Mouse (Mus musculus) cerebellum, postnatal 4 days (tissue): ENCODE results near the gene Egfl8.

Experiments used
- DNase-seq, 2 experiments: peaks; one replicate each; pipeline ENCODE4 v3.0.0; 2022; ENCODE audit warnings: low spot score in 2 of 2, mixed read lengths in 1 of 2

The Egfl8 gene

DNA sequence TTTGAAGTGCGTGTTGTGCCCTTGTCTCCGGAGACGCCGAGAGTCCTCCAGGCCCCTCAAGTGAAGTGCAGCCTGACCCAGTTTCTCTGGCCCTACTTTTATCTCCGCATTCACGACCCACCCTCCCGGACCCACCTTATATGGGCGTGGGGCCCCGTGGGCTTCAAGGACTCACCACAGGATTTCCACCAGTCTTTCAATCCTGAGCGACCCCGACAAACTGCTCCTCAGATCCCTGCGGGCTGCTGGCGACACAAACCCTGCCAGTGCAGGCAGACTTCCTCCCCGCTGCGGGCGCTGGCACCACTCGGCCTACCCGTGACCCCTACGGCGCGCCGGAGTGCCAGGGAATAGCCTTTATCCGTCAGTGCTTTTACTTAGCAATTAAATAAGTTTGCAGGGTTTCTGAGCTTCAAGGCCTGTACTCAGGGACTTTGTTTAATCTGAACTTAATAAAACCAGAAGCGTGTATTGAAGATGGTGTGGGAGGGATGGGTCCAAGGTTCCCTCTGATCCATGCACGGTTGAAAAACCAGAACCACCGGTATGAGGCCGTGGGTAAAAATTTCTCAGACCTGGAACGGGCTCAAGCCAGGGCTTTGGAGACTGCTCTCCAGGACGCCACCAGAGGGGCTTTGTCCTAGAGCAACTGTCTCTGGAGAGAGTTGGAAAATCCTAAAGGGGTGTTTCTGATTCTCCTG, 12.3 kb upstream of the Egfl8 start, which contains the start of gene Ppt2:
Gene Ppt2 (minus strand): TSS at position 568 of the 701 bp plus-strand sequence.
- DNase-seq: peak in 1 of 2 experiments; percentile 38

DNA sequence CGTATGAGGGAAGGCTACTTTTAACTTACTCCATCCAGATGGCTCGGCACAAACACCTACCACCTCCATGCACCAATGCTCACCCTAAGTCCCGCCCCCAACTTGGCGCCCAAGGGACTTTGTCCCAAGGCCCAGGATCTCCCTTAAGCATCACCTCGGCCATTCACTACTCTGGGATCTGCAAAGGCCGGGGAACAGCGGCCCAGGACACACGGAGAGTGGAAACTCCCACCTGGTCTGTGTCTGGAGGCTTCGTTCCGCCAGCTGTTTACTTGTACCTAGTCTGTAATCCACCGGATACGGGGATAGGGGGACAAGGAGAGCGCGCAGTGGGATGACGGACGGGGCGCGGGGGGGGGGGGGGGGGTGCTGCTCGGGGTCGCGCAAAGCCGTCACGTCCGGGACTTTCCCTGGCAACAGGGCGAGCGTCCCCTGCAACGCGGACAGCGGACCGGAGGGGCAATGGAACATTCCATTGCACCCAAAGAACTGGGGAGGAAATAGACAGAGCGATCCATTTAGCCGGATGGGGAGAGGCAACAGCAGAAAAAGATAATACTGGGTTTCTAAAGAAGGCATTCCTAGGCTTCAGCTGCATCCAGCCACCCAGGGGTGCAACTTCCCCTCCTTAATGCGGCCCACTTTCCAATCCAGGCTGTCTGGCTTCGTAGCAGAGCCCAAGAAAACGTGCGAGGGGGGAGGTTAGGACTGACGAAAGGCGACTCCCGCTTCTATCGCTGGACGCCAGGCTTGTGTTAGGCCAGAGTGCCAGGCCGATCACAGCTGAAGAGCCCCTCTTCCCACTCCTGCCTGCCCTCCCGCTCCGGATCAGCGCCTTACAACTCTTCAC, 11.5 kb upstream of the Egfl8 start:
- DNase-seq: peak; percentile 64 to 80

DNA sequence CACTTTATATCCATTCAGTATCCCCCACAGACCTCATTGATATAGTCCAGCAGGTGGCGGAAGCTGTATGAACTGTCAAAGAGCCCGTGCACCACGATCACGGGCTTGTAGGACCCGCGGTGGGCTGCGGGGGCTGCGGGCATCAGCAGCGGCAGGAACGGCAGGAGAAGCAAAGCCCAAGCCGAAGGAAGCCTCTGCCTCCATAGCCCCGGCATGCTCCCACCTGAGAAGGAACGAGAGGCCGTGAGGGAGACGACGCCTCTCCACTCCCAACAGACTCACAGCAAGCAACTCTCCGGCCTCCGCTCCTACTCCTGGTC, 11.0 kb upstream of the Egfl8 start:
- peak in 1 of 2 experiments; percentile 55 for DNase-seq

DNA sequence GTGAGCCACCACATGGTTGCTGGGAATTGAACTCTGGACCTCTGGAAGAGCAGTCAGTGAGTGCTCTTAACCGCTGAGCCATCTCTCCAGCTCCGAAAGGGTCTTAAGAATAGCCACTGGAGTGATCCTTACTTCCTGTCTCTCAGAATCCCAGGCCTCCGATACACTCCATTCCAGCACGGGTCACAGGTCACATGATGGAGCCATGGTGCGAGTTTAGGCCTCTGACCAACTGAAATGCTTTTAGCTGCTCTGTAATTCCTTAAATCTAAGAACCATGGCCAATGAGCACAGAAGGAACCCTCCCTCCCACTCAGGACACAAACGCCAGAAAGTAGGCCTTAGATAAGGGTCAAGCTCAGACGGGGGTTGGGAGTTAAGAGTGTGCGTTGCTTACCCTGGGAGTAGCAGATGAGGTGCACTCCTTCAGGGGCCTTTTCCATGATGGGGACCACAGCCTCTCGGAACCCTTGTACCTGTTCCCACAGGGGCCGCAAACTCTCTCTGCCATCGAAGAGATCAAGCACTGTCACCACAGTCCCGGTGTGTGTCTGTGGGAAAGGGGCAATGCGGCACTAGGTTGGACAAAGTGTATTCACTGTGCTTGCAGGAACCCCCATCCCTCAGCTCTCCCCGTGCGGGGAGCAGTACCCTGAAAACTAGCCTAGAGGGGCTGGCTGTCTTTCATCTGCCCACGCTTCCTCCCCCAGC, 10.4 kb upstream of the Egfl8 start:
- DNase-seq: no peak

DNA sequence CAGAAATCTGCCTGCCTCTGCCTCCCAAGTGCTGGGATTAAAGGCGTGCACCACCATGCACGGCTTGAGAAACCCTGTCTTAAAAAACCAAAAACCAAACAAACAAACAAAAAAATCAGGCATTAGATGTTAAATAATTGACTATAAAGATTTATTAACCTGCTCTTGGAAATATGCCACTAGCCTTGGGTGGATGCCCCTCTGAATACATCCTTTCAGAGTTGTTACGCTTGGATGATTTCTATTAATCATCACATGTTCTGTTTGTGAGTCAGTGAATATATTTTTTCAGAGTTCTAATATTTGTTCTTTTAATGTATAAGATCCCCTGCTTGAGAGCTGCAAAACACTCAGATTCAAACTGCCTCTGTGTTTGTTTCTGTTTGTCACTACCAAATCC, 9.2 kb upstream of the Egfl8 start:
- DNase-seq: no peak

DNA sequence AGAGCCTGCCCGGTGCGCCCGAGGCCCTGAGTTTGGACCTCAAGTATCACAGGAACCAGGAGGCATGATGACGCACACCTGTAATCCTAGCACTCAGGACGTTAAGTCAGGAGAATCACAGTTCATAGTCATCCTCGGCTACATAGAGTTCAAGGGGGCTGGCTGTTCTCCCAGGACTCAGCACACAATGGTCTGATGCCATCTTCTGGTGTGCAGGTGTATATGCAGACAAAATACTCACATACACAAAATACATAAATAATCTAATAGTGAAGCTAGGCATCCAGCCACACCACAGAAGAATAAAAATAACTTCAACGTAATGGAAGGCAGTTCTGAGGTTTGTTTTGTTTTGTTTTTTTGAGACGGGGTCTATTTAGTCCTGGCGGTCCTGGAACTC, 7.4 kb upstream of the Egfl8 start:
- DNase-seq: no peak

DNA sequence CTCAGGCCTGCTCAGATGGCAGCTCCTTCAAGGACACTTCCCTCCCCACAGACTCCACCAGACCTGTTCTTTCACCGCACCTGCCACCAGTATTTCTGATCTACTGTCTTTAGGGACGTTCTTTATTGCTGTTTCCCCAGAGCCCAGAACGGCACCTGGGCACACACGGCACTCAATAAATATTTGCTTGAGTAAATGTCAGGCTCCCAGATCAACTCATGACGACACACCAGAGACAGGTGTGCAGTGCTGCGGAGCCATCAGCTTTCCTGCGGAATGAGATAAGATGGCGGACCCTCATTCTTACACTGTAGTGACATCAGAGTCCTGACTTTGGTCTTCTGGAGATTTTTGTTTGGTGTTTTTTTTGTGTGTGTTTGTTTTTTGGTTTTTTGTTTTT, 5.2 kb upstream of the Egfl8 start:
- no peak for DNase-seq

DNA sequence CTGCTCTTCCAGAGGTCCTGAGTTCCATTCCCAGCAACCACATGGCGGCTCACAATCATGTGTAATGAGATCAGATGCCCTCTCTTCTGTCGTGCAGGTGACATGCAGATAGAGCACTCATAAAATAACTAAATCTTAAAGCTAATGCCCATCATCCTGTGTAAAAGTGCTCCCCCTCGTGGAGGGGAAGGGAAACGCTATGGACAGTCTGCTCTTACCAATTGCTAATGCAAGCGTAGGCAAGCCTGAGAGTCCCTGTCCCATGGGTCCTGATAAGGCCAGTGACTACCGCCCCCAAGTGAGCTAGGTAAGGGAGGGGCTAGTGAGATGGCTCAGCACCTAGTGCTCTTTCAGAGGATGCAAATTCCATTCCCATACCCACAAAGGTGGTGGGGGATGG, 3.2 kb upstream of the Egfl8 start:
- peak in 1 of 2 experiments; percentile 57 for DNase-seq

DNA sequence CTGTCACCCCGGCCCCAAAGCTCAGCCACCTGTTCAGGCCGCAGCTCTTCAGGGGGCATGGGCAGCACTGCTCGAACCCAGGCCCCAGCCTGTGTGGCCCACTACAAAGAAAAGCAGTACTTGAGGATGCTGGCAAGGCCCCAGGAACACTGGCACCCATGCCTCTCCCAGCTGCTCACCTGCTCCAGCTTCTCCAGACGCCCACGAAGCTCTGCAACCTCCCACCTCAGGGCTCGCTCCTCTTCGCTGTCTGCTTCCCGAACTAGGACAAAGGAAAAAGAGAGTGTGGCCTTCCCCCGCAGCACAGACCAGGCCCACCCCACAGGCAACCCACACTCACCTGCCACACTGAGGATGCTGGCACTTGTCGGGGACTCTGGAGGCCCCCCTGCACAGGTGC, 1.9 kb downstream of the Egfl8 start:
- no peak for DNase-seq

DNA sequence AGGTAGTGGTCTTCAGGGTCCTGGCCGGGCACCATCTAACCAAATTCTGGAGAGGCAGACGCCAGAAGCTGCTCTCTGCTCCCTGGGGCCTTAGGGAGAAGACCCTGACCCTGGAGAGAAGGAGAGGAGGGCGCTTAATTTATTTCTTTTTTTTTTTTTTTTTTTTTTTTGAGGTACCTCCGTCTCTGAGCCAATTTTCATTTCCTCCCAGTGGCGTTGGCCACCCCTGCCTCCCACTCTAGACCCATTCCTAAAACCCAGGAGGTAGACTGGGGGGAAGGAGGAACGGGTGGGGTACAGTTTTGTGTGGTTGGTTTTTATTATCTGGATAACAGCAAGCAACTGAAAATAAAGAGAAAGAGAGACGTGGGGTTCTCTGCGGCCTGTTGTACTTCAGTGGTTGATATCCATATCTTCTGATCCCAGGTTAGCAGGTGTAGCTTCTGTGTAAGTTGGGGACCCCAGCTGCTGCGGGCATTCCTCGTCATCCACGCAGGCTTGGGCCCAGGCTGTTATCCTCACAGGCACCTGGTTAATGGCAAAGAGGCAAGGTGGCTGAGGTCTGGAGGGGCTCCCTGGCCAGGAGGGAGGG, 2.6 kb downstream of the Egfl8 start:
- DNase-seq: no peak

DNA sequence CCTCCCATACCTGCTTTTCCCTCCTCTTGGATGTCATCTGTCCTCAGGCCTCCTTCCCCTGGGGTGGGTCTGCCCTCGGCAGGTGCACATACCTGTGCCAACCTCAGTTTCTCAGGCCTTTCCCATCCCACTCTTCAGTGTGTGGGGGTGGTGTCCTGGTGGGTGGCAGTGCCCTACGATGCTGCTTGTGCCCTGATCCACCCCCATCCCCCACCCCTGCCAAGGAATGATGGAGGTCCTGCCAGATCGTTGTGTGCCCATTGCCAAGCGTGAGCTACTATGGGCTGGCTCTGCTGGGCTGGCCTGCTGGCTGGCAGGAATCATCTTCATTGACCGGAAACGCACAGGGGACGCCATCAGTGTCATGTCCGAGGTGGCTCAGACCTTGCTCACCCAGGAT, 4.7 kb downstream of the Egfl8 start:
- no peak for DNase-seq

DNA sequence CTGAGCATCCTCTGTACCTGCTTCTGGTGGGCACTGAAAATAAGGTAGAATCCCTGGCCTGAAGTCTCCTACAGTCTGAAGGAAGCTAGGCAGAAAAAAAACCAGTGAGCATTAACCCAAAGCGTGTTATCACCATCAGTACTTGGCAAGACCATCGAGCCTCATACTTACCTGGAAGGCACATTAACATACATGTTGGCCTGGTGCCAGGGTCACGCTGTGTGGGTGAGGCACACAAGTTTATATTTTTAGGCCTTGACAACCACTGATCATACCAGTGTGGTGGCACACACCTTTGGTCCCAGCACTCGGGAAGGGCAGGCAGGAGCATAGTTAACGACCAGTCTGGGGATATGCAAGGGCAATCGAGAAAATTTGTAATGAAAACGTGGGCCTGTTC, 7.8 kb downstream of the Egfl8 start:
- DNase-seq: no peak

DNA sequence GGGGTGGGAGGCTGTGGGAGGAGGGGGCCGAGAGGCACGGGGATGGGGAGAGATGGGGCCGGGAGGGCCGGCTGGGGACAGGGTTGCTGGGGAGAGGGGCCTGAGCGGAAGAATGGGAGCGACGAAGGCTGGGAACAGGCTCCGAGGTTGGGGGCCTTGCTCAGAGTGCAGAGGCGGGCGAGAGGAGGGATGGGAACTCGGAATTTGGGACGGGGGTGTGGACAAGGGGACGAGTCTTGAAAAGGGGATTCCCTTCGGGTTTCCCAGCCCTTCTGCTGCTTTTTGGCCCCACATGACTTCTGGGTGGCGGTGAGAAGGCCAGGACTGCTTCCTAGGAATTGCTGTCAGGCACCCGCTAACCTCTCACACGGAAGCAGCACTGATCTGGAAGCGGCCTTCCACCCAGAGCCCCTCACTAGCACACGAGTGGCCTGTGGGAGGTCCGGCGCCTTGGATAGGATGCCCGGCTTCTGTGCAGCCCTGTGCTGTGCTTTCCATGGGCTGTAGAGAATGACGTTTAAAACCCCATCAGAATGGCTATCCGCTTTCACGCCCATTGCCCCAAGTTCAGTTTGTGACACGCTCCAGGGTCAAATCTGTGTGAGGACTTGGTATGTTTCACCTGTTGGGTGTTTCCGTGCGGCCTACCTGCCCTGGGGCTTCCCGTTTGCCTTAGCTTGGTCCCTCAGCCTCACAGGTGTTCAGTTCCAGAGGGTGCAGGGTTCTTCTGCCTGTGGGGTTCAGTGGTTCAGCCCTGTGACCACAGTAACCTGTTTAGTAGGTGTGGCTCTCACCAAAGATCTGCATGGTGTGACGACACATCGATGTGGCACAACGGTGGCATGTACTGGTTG, 9.4 kb downstream of the Egfl8 start:
- DNase-seq: peak in 1 of 2 experiments; percentile 45

DNA sequence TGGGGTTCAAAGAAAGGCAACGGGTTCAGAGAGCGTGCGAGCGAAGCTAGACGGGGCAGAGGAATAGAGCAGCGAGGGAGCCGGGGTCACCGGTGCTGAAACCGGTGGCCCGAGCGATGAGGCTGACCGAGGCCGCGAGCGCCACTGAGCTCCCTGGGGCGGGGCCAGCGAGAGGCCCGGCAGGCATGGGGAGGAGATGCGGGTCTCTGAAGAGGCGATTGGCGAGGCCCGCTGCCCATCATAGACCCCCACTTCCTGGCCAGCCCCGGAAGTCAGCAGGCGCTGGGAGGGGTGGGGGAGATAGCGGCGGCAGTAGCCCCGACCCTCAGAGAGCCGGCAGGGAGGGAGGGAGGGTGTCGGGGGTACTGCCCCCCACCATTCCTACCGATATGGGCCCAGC, 10.2 kb downstream of the Egfl8 start:
- peak; percentile 95 to 98 for DNase-seq

DNA sequence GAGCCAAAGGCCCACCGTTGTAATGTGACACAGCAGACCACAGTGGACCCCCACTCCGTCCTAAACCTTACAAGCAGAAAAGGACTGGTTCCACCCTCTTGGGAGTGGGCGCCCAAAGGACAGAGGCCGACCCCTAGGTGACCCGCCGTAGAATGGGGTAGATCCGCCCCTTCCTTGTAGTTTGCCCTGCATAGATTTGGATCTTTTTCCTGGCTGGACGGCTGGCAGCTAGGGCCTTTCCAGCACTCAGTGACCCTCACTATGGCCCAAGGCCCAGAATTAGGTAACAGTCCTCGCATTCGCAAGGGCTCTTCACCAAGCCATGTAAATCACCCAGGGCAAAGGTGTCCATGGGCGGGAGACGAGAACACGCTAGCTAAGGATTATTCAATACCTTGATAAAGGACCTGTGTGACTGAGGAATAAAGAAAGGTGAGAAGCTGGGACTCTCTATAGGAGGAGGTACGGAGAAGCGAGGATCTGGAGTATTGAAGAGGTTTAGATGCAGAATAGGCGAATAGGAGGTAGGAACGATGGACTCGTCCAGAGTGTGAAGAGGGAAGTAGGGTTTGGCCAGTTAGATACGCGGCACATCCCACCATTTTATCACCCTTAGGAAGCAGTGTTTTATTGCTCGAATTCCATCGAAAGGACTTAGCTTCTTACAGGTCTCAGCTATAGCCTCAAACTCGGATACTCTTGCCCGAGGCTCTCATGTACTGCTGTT, 11.1 kb downstream of the Egfl8 start:
- DNase-seq: peak in 1 of 2 experiments; percentile 41

DNA sequence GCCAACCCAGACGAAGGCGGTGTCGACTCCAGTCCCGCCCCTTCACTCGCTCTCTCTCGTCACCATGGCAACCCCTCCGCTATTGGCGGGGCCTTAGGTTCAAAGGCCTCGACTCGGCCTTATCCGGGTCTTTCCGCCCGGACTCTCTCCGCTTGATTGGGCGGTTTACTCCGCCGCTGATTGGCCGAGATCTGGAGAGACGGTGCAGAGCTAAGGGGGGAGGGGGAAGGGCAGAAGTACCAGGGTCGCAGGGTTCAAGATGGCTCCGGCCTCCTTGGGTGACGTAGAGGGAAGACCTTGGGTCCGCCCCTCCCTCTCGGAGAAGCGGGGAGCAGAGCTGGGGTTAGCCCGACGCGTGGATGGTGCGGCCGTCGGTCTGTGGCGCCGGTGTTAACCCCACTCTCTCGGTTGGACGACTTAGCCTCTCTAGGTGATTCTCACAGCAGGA, 11.7 kb downstream of the Egfl8 start, which contains the start of gene Agpat1:
Gene Agpat1 (plus strand): TSS at position 202 of the 448 bp plus-strand sequence.
- DNase-seq: peak; percentile 90 to 97

DNA sequence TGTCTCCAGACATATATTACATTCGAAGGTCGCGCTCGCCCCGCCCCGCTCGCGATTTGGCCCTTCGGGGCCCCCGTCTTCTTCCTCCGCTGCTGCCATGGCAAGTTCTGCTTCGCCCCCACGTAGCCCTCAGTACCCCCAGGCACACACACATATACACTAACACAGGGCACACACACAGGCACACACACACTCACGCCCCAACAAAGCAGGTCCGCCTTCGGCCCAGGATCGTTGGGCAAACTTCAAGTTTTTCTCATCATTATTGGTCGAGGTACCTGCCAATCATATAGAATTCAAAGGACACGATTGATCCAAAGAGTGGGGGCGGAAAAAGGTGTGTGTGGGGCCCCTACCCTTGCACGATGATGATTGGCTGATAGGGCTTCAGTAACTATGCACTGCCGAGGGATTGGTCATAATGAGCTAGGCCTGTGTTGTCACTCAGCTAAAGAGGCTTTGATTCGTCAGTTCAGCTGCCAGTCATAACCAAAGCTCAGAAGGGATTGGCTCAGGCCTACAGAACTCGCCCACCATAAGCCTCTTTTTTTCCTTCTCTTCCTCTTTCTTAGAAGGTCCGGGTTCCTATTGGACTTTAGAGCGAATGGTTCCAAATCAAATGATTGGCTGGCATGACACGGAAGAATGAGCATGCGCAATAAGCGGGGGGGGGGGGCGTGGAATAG, 12.3 kb downstream of the Egfl8 start, which contains the start of gene Rnf5:
Gene Rnf5 (minus strand): TSS at position 316 of the 686 bp plus-strand sequence.
- DNase-seq: peak; percentile 96 to 99

DNA sequence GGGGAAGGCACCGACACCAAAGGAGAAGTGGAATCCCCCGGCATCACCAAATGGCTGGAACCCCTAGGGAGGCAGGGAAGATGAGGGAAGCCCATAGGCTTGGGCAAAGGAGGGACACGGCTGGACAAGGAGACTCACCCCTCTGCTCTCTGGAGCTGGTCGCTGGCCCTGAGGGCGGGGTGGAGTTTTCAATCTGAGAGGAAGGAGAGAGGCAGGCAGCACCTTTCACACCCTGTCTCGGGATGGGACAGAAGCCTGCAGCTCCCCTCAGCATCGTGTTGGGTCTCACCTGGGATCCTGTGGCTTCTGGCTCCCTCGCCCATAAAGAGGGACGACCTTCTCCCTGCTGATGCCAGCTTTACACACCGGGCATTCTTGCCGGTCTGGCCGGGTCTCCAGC, 14.0 kb downstream of the Egfl8 start:
- no peak for DNase-seq

DNA sequence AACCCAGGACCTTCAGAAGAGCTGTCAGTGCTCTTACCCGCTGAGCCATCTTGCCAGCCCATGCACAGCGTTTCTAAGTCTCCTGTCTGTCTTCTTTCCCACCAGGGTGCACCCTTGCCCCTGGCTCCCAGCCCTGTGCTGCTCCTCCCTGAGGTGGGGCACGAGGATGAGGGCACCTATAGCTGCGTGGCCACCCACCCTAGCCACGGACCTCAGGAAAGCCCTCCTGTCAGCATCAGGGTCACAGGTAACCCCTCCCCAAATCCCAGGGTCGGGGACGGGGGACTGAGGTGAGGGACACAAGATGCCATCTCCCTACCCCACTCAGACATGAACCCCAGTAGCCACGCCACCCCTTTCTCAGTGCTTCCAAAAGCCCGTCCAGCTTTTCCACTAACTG, 15.9 kb downstream of the Egfl8 start:
- DNase-seq: no peak
